Mouse (Mus musculus): ENCODE data around the gene Ift140. TPM values are rescaled to one million over a fixed set of nuclear protein-coding genes. Genes with fewer than 3 reads are reported as not detected.

Gene Ift140
- polyA plus RNA-seq, 3 experiments from 2014 or later = 15.7 to 18.8 (median 17.2) TPM

GRCm38 (mm10) chr17:25077771-25078372 lies 62.0 kb downstream of the Ift140 start:
- ATAC-seq = no peak

GRCm38 (mm10) chr17:25080210-25080609 lies 64.3 kb downstream of the Ift140 start:
- no peak for ATAC-seq

DNA sequence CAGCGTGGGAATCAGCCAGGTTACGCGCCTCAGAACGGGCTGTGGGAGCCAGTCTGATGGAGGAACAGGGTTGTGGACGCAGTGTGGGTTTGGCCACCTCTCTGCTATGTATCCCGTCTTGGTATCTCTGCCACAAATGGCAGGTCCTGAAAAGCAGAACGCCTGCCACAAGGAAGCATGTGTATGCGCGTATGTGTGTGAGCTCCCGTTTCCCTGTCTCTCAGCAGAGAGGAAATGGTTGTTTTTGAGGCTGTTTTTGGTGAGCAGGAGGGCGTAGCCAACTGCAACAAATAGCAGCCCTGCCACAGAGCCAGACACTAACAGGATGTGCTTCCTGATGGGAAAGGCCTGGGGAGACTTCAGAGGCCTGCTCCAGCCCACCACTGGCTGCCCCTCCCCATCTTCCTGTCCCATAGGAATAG lies 65.1 kb downstream of the Ift140 start:
- no peak for ATAC-seq

DNA sequence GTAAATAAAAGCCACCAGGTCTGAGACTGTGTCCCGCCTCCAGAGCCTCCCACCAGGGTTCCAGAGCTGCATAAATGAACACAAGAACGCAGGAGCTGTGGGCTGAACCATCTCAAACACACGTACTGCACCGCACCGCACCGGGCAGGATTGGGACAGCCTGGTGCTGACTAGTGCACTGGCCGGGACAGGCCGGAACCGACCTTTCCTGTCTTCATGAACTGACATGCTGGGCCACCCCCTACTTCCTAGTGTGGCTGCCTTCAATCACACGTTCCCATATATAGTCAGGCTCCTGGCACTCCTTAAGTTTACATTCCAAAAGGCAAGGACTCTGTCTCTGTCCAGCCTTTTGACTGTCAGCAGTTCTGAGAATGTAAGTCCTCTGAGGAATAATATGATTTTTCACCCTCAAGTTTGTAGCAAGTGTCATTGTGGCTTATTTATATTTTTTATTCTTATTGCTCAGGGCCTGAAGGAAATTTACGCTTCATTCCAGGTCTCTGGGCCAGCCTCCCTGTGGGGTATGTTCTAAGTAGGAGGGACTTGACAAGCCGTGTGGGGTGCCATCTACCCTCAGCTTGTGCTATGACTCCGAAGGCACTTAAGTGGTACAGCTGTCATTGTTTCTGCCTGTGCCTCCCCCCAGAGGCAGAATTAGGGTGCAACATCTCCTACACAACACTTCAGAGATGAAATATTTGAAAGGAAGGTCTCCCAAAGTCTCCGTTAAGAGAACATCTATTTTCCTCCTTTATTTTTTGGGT lies 66.4 kb downstream of the Ift140 start:
- ATAC-seq = no peak

- no peak for ATAC-seq
Observed at GRCm38 (mm10) chr17:25082887-25083286, 67.0 kb downstream of the Ift140 start.

DNA sequence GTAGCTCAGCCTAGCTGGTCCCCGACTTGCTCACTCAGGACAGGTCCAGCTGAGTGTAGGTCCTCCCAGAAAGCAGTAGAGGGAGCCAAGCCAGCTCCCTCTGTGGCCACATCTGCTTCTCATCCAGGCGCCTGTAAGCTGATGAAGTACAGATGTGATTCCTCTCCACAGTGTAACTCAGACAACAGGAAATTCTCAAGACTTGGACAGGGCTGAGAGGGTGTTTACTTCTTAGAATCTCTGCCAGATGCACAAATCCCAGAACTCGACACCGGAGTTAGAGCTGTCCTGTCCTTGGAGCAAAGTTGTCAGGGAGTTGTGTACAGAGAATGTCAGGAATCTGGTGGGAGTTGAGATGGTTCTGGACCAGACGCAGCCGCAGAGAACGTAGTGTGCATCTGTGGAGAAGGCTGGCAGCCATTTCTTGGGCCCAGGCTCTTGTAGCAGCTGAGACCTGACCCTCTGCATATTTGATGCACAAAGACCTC lies 67.6 kb downstream of the Ift140 start, which contains the start of gene Tmem204:
Gene Tmem204 (minus strand): TSS at position 148 of the 488 bp plus-strand sequence.
- ATAC-seq = no peak

- no peak for ATAC-seq
Observed at GRCm38 (mm10) chr17:25084835-25085385, 69.0 kb downstream of the Ift140 start.

GRCm38 (mm10) chr17:25086724-25087123 lies 70.8 kb downstream of the Ift140 start:
- no peak for ATAC-seq

DNA sequence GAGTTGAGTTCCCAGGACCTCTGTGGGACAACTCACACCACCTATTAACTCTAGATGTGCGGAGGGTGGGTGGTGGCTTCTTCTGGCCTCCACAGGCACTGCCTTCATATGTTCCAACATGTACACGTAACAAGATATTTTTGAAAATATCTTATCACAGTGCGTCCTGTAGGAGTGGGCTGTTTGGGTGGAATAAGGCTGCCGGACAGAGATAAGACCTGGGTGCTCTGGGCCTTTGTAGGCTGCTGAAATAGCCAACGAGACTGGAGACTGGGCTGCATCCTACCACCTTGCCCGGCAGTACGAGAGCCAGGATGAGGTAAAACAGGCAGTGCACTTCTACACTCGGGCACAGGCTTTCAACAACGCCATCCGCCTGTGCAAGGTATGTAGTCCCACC lies 73.3 kb downstream of the Ift140 start:
- no peak for ATAC-seq

DNA sequence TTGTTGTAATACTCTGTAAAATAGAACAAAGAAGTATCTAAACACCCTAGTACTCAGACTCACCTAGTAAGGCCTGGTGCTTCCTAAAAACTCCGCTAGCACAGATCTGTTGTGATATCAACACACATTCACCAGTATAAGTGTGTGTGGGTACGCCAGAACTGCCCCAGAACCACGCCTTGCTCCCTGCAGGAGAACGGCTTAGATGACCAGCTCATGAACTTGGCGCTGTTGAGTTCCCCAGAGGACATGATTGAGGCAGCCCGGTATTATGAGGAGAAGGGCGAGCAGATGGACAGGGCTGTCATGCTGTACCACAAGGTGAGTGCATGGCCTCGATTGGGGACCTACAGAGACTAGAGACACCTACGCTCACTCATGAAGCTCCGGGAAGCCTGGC lies 74.6 kb downstream of the Ift140 start:
- no peak for ATAC-seq

DNA sequence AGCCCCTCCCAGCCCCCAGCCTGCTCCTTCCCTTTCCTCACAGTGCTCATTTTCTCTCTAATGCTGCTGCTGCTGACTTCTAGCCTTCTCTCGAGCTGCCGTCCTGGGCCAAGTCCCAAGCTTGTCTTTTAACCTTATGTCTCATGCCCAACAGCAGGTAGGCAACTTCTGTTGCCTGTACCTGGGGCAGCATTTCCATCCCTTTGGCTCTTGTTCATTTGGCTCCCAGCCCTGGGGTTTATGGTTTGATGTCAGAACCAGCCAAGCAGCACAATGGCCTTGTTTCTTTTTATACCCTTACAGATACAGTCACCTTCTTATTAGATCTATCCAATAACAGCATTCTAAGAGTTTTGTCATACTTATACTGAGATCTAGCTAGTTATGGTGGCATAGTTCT lies 80.3 kb downstream of the Ift140 start:
- no peak for ATAC-seq

GRCm38 (mm10) chr17:25100052-25100451 lies 84.2 kb downstream of the Ift140 start:
- no peak for ATAC-seq

GRCm38 (mm10) chr17:25101338-25101737 lies 85.5 kb downstream of the Ift140 start:
- no peak for ATAC-seq

- no peak for ATAC-seq
Observed at GRCm38 (mm10) chr17:25107786-25108185, 91.9 kb downstream of the Ift140 start.

DNA sequence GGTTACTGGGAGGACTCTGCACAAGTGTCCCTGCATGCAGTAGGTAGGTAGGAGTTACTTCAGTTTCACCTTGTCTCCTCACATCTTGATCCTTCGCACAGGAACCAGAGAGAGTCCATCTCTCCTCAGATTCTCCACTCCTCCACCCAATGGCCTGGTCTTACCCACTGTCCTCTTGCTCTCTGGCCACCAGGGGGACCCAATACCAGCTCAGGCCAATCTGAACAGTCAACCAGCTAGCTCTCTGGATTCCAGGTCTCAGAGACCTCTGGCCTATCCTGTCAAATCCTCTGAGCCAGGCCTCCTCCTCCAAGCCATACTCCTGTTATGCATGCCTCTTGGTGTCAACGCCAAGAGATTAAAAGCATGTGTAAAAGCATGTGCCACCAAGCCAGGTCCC lies 93.7 kb downstream of the Ift140 start:
- no peak for ATAC-seq

GRCm38 (mm10) chr17:25110590-25110989 lies 94.7 kb downstream of the Ift140 start:
- ATAC-seq = no peak

GRCm38 (mm10) chr17:25111220-25111619 lies 95.3 kb downstream of the Ift140 start:
- ATAC-seq = no peak

DNA sequence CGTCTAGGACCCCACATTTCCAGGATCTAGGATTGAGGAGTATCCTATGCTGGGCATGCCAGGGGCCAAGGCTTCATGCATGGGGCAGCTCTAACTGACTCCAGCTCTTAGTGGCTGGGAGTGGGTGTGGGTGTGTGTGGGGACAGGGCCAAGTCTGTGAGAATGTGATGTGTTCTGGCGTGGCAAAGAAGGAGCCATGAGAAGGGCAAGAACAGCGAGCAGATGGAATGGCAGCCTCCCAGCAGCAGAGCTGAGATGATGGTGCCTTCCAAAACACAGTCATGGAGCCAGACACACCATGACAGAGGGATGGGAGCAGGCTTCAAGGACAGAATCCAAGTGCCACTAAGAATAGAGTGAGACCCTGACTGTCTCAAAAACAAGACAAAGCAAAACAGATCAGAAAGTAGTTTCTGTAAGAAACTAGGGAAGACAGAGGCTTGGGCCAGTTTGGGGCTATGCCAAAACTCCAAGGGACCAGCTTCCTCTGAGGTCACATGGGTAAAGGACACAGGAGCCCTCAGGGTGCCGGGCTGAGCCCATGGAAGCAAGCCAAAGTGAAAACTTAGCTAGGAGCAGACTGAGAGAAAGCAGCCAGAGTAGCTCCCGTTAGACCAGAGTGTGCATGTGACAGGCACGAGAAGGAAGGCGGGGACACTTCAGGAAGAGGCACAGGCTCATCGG lies 96.0 kb downstream of the Ift140 start:
- no peak for ATAC-seq

DNA sequence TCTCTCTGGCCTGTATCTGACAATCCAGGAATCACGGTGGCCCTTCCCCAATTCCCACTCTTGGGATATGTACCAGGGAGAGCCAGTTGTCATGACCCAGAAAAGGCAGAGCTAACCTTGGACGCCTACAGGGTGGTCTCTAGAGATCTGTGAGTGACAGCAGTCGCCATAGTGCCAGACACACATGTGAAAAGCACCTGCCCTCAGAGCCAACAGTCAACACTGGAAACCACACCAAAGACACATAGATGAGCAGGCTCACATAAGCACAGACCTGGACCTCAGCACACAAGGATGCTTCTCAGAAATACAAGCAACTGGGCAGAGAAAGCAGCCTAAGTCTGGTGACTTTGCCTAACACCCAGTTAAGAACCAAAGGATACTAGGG lies 96.5 kb downstream of the Ift140 start:
- no peak for ATAC-seq

- ATAC-seq = peak; percentile 48
Observed at GRCm38 (mm10) chr17:25114908-25115645, 99.2 kb downstream of the Ift140 start.

GRCm38 (mm10) chr17:25115664-25116432 lies 100.0 kb downstream of the Ift140 start, which contains the start of gene Telo2:
TSS of gene Telo2 (minus strand) at chr17:25115967.
- peak; percentile 86 for ATAC-seq

DNA sequence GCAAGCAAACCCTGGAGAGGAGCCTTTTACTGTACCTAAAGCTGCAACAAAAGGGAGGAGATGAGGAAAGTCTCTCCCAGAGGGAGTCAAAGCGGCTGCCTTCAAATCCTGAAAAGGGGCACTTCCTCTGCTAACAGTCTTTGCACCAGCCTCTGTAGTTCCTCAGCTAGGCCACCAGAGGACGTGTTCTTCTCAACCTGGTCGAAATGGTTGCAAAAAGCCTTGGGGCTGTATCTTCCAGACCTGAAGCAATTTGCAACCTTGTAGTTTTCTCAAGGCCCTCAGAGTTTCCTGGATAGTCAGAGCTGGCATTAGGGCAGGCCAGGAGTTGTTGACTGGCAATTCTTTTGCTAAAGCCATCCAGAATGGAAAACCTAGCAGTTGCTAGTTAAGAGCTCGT lies 101.4 kb downstream of the Ift140 start:
- no peak for ATAC-seq
